Mouse (Mus musculus): ENCODE measurements around the gene Ipmk. TPM values are rescaled to one million over a fixed set of nuclear protein-coding genes. Genes with fewer than 3 reads are reported as not detected.
A peak's percentile ranks its signal among the peaks of the same experiment; 100 is the strongest.

The Ipmk gene
- polyA plus RNA-seq, 1 experiment = 20.5 TPM

GRCm38 (mm10) chr10:71400818-71401646, 53.5 kb downstream of the Ipmk start:
- DNase-seq (ENCODE audit: low read depth) = peak; percentile 81
- TF ChIP-seq CTCF (IDR thresholded peaks at IDR 0.05; ENCODE audit: borderline replicate concordance, extremely low read depth, insufficient read depth, insufficient read length) (peak; percentile 55; the same call in 1 of the 2 replicates), POLR2A (IDR thresholded peaks at IDR 0.05; ENCODE audit: borderline replicate concordance, extremely low read depth, insufficient read depth, insufficient read length, poor library complexity, severe bottlenecking) (no peak)

- DNase-seq (ENCODE audit: low read depth) = no peak
- TF ChIP-seq POLR2A (IDR thresholded peaks at IDR 0.05; ENCODE audit: borderline replicate concordance, extremely low read depth, insufficient read depth, insufficient read length, poor library complexity, severe bottlenecking) = no peak
- no peak for TF ChIP-seq CTCF (IDR thresholded peaks at IDR 0.05; ENCODE audit: borderline replicate concordance, extremely low read depth, insufficient read depth, insufficient read length)
These were observed 56.1 kb downstream of the Ipmk start for GRCm38 (mm10) chr10:71403638-71404037.

- no peak for TF ChIP-seq CTCF (IDR thresholded peaks at IDR 0.05; ENCODE audit: borderline replicate concordance, extremely low read depth, insufficient read depth, insufficient read length)
- TF ChIP-seq POLR2A (IDR thresholded peaks at IDR 0.05; ENCODE audit: borderline replicate concordance, extremely low read depth, insufficient read depth, insufficient read length, poor library complexity, severe bottlenecking) = no peak
- peak; percentile 51 for DNase-seq (ENCODE audit: low read depth)
These were observed 58.1 kb downstream of the Ipmk start for GRCm38 (mm10) chr10:71405523-71406217.

GRCm38 (mm10) chr10:71409948-71410347, 62.4 kb downstream of the Ipmk start:
- DNase-seq (ENCODE audit: low read depth) = no peak
- TF ChIP-seq POLR2A (IDR thresholded peaks at IDR 0.05; ENCODE audit: borderline replicate concordance, extremely low read depth, insufficient read depth, insufficient read length, poor library complexity, severe bottlenecking) = no peak
- no peak for TF ChIP-seq CTCF (IDR thresholded peaks at IDR 0.05; ENCODE audit: borderline replicate concordance, extremely low read depth, insufficient read depth, insufficient read length)

- DNase-seq (ENCODE audit: low read depth) = no peak
- TF ChIP-seq CTCF (IDR thresholded peaks at IDR 0.05; ENCODE audit: borderline replicate concordance, extremely low read depth, insufficient read depth, insufficient read length) (no peak), POLR2A (IDR thresholded peaks at IDR 0.05; ENCODE audit: borderline replicate concordance, extremely low read depth, insufficient read depth, insufficient read length, poor library complexity, severe bottlenecking) (no peak)
These were observed 65.8 kb downstream of the Ipmk start for GRCm38 (mm10) chr10:71413401-71413800.

- DNase-seq (ENCODE audit: low read depth) = no peak
These were observed 74.0 kb downstream of the Ipmk start for GRCm38 (mm10) chr10:71421531-71421930.

GRCm38 (mm10) chr10:71422047-71423037, 74.8 kb downstream of the Ipmk start:
- TF ChIP-seq POLR2A (IDR thresholded peaks at IDR 0.05; ENCODE audit: borderline replicate concordance, extremely low read depth, insufficient read depth, insufficient read length, poor library complexity, severe bottlenecking) (no peak), CTCF (IDR thresholded peaks at IDR 0.05; ENCODE audit: borderline replicate concordance, extremely low read depth, insufficient read depth, insufficient read length) (peak; percentile 88)
- DNase-seq (ENCODE audit: low read depth) = peak; percentile 87

More at GRCm38 (mm10) chr10:71421531-71421930, 74.0 kb downstream of the Ipmk start:
- TF ChIP-seq CTCF (IDR thresholded peaks at IDR 0.05; ENCODE audit: borderline replicate concordance, extremely low read depth, insufficient read depth, insufficient read length) (no peak), POLR2A (IDR thresholded peaks at IDR 0.05; ENCODE audit: borderline replicate concordance, extremely low read depth, insufficient read depth, insufficient read length, poor library complexity, severe bottlenecking) (no peak)

GRCm38 (mm10) chr10:71426740-71427139, 79.2 kb downstream of the Ipmk start:
- peak; percentile 82 for DNase-seq (ENCODE audit: low read depth)
- TF ChIP-seq POLR2A (IDR thresholded peaks at IDR 0.05; ENCODE audit: borderline replicate concordance, extremely low read depth, insufficient read depth, insufficient read length, poor library complexity, severe bottlenecking) = no peak
- TF ChIP-seq CTCF (IDR thresholded peaks at IDR 0.05; ENCODE audit: borderline replicate concordance, extremely low read depth, insufficient read depth, insufficient read length) = no peak

- DNase-seq (ENCODE audit: low read depth) = peak; percentile 65
- no peak for TF ChIP-seq CTCF (IDR thresholded peaks at IDR 0.05; ENCODE audit: borderline replicate concordance, extremely low read depth, insufficient read depth, insufficient read length)
- no peak for TF ChIP-seq POLR2A (IDR thresholded peaks at IDR 0.05; ENCODE audit: borderline replicate concordance, extremely low read depth, insufficient read depth, insufficient read length, poor library complexity, severe bottlenecking)
These were observed 79.8 kb downstream of the Ipmk start for GRCm38 (mm10) chr10:71427381-71427780.

GRCm38 (mm10) chr10:71428246-71428864, 80.8 kb downstream of the Ipmk start:
- no peak for DNase-seq (ENCODE audit: low read depth)
- no peak for TF ChIP-seq POLR2A (IDR thresholded peaks at IDR 0.05; ENCODE audit: borderline replicate concordance, extremely low read depth, insufficient read depth, insufficient read length, poor library complexity, severe bottlenecking)
- TF ChIP-seq CTCF (IDR thresholded peaks at IDR 0.05; ENCODE audit: borderline replicate concordance, extremely low read depth, insufficient read depth, insufficient read length) = peak; percentile 13; the same call in 1 of the 2 replicates
